Mouse (Mus musculus): Measurements from ENCODE around the gene Gbe1.

DNA sequence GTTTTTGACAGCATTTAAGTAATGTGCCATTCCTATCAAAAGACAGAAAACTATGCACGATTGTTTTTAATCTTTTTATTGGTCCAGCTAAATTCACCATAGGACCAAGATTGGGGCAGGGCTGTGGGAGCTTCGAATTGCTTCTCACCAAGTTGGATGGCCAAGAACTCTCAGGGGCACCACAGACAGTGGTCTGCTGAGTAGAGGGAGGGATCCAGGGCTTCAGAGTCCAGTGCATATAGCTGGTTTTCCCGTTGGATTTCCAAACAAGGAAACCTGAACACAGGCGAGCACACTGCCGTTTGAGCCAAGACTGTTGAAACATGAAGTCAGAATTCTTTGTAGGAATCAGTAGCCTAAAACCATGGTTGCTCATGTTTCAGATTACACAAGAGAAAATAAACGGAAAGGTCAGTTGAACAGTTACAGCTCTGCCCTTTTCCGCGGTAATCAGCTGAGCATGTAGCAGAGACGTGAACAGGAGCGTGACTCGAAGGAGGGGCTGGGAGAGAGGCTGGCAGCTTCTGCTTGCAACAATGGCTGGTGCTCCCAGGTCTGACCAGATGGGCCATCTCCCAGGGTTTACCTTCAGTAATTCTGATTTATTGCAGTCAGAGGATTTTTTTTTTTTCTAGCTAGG, 38.0 kb downstream of the Gbe1 start:
- TF ChIP-seq E2F4 (IDR thresholded peaks at IDR 0.05; ENCODE audit: insufficient read depth) (no peak), POLR2A (IDR thresholded peaks at IDR 0.05; ENCODE audit: insufficient read length, low read depth) (no peak), MYOD1 (IDR thresholded peaks at IDR 0.05; ENCODE audit: control insufficient read depth in 1 of 3, insufficient read length in 2 of 3, low read depth in 2 of 3) (no peak), MAX (IDR thresholded peaks at IDR 0.05; ENCODE audit: low read depth) (no peak), TCF3 (IDR thresholded peaks at IDR 0.05; ENCODE audit: insufficient read length, low read depth) (no peak), USF1 (IDR thresholded peaks at IDR 0.05; ENCODE audit: low read depth) (no peak), CEBPB (IDR thresholded peaks at IDR 0.05; ENCODE audit: insufficient read depth, poor library complexity, severe bottlenecking) (no peak)

All from myocyte (in vitro differentiated cells).